Mouse (Mus musculus) embryonic facial prominence, embryonic 14.5 days (tissue): ENCODE measurements around the gene Zfc3h1. TPM values are rescaled to one million over a fixed set of nuclear protein-coding genes. Genes with fewer than 3 reads are reported as not detected.

Experiments used
- ATAC-seq: fragments of 200-750 bp; cut with Nextera tagmentation; 2 replicates; pipeline ENCODE4 v1.8.0; 2017; ENCODE audit warnings: low read depth, moderate number of reproducible peaks, moderate TSS enrichment
- DNase-seq: peaks from one replicate; pipeline ENCODE4 v3.0.0-alpha.2; 2015; ENCODE audit warnings: low spot score
- H3K27ac ChIP-seq: fragments of 300-500 bp; sonication (generic); replicated peaks from 2 replicates; pipeline ENCODE4 v1.5.1; 2014; ENCODE audit warnings: low read depth, mild to moderate bottlenecking, low read length, moderate library complexity
- H3K27me3 ChIP-seq: fragments of 300-500 bp; sonication (generic); replicated peaks from 2 replicates; pipeline ENCODE4 v1.6.1; 2014; ENCODE audit warnings: low read length; ENCODE audit not compliant: control insufficient read depth, insufficient read depth
- H3K36me3 ChIP-seq: fragments of 300-500 bp; sonication (generic); 2 replicates; pipeline ENCODE4 v1.6.1; 2014; ENCODE audit warnings: low read length, mixed read lengths; ENCODE audit not compliant: control insufficient read depth, insufficient read depth
- H3K4me1 ChIP-seq: fragments of 300-500 bp; sonication (generic); 2 replicates; pipeline ENCODE4 v1.6.1; 2014; ENCODE audit warnings: antibody characterized with exemption, low read length; ENCODE audit not compliant: control insufficient read depth, insufficient read depth
- H3K4me2 ChIP-seq: fragments of 300-500 bp; sonication (generic); 2 replicates; pipeline ENCODE4 v1.6.1; 2014; ENCODE audit warnings: low read depth, mild to moderate bottlenecking, low read length, moderate library complexity, mixed read lengths
- H3K4me3 ChIP-seq: fragments of 300-500 bp; sonication (generic); 2 replicates; pipeline ENCODE4 v1.5.1; 2014; ENCODE audit warnings: low read depth, mild to moderate bottlenecking, low read length
- H3K9ac ChIP-seq: fragments of 300-500 bp; sonication (generic); 2 replicates; pipeline ENCODE4 v1.6.1; 2014; ENCODE audit warnings: low read depth, mild to moderate bottlenecking, low read length, moderate library complexity, mixed read lengths
- H3K9me3 ChIP-seq: fragments of 300-500 bp; sonication (generic); 2 replicates; pipeline ENCODE4 v1.6.1; 2016; ENCODE audit warnings: low read length; ENCODE audit not compliant: control insufficient read depth
- WGBS: fragments of 180-500 bp; shearing (Covaris S2); extraction: QIAGEN DNeasy Blood & Tissue Kit; methylation state at CpG from one replicate; pipeline ENCODE4 v1.1.7; 2014; 5-methylcytosine and 5-hydroxymethylcytosine counted together
- polyA plus RNA-seq: library from polyadenylated mRNA; unstranded; fragments of >200 nt; fragmentation: Nextera tagmentation; extraction: Ambion mirVana; gene quantifications from 2 replicates; pipeline ENCODE4 v1.2.1, GENCODE M21; 2014

Gene Zfc3h1
- polyA plus RNA-seq, 1 experiment from 2014 or later, result 26.6 TPM

DNA sequence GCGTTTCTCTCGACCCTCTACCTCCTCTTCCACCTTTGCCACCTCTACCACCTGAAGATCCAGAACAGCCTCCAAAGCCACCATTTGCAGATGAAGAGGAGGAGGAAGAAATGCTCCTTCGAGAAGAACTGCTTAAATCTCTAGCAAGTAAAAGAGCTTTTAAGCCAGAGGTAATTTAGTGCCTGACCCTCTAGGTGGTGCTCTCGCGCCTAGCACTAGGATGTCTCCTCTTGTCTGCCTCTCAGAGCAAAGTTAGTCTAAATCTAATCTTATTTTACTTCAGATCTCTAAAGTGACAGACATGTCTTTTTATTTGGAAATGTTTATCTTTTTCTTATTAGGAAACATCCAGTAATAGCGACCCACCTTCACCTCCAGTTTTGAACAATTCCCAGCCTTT is 21.6 kb downstream of the Zfc3h1 start:
- no peaks in the 10 kb centered on the region for H3K27me3 ChIP-seq
- no peak overlapping the region for H3K9ac ChIP-seq
- WGBS, result 66% methylated on average over 6 of the region's 6 CpGs

DNA sequence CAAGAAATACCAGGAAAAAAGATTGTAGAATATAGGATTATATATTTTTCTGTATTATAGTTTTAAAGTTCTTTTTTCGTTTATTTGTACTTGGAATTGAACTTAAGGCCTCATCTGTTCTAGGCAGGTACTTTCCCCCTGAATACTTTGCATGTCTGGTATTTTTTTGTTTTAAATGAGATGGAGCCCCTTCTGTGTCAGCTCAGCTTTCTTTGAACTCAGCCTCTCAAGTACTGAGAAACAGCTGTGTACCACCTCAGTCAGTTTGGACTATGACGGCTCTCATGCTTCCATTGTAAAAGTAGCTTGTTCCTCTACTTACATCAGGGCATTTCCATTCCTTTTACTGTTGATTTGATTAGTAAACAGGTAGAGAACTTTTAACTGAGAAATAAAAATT is 28.7 kb downstream of the Zfc3h1 start:
- Histone ChIP-seq H3K4me1 (no peaks in the 10 kb centered on the region), H3K4me3 (no peak overlapping the region), H3K27ac (no peak overlapping the region), H3K27me3 (no peaks in the 10 kb centered on the region), H3K4me2 (no peak overlapping the region), H3K9ac (no peak overlapping the region), H3K36me3 (peaks cover 91% of the 10 kb centered on the region), H3K9me3 (no peaks in the 10 kb centered on the region)
- 82% methylated on average over 2 of the region's 2 CpGs for WGBS
- ATAC-seq (no peak), DNase-seq (no peak)

More for the DNA sequence above, 21.6 kb downstream of the Zfc3h1 start:
- ATAC-seq, result no peak
- H3K4me3 ChIP-seq, result no peak overlapping the region
- H3K4me2 ChIP-seq, result no peak overlapping the region
- H3K4me1 ChIP-seq, result no peaks in the 10 kb centered on the region
- DNase-seq, result peak; percentile 77
- no peak overlapping the region for H3K27ac ChIP-seq
- no peaks in the 10 kb centered on the region for H3K9me3 ChIP-seq
- peaks cover 84% of the 10 kb centered on the region for H3K36me3 ChIP-seq

DNA sequence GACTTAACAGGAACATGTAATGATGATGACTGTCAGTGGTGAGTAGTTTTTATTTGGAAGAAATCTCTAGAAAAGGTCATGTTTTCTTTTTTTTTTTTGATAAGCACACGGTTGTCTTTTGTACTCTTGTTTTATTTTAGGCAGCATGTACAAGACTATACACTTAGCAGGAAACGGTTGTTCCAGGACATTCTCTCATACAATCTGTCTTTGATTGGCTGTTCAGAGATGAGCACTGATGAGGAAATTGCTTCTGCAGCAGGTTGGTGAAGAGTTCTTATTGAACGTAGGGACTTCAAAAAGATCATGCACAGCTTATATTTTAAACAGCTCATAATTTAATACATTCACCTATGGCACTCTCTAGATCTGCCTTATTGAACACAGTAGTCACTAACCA is 29.3 kb downstream of the Zfc3h1 start:
- H3K4me3 ChIP-seq, result no peak overlapping the region
- H3K27ac ChIP-seq, result no peak overlapping the region
- peaks cover 92% of the 10 kb centered on the region for H3K36me3 ChIP-seq
- no peak for ATAC-seq
- no peak overlapping the region for H3K4me2 ChIP-seq
- H3K9me3 ChIP-seq, result no peaks in the 10 kb centered on the region
- H3K4me1 ChIP-seq, result no peaks in the 10 kb centered on the region
- 85% methylated on average over 3 of the region's 3 CpGs for WGBS
- DNase-seq, result no peak
- H3K27me3 ChIP-seq, result no peaks in the 10 kb centered on the region
- H3K9ac ChIP-seq, result no peak overlapping the region

DNA sequence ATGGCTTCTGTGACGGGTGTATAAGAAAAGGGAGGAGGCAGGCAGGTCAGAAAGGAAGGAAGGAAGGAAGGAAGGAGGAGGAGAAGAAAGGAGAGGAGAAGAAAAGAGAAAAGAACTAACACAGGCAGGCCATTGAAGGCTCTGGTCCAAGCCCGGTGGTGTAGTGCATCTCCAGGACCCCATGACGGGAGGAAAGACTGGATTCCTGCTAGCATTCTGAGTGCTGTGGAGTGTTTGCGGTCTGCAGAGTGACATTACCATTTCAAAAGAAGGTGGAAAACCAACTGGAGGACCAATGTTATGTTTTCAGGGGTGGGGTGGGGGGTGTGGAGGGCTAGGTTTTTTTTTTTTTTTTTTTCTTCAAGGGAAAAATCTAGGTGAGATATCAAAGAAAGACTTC is 37.2 kb downstream of the Zfc3h1 start:
- DNase-seq, result no peak
- Histone ChIP-seq H3K27ac (no peak overlapping the region), H3K9me3 (no peaks in the 10 kb centered on the region), H3K9ac (no peak overlapping the region), H3K27me3 (no peaks in the 10 kb centered on the region), H3K4me3 (no peak overlapping the region), H3K4me2 (no peak overlapping the region), H3K4me1 (no peaks in the 10 kb centered on the region), H3K36me3 (peaks cover 78% of the 10 kb centered on the region)
- WGBS, result 88% methylated on average over 4 of the region's 4 CpGs
- ATAC-seq, result no peak

DNA sequence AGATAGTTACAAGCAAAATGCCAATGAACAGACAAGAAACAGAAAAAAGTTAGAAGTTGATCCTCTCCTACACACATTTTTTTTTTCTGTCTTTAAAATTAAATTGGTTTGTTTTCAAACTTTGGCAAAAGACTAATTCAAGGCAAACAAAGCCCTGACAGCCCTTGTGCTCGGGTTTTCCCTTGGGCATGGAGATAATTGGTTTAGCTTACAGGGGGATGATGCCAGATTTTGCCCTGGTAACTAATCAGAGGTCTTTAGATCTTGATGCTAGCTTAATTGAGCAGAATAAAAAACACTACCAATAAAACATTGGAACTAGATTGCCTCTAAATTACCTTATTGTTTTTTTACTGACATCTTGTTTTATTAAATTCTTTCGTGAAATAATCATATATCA is 40.6 kb downstream of the Zfc3h1 start:
- Histone ChIP-seq H3K27me3 (no peaks in the 10 kb centered on the region), H3K27ac (no peak overlapping the region), H3K9ac (no peak overlapping the region), H3K4me3 (no peak overlapping the region), H3K4me1 (no peaks in the 10 kb centered on the region), H3K4me2 (no peak overlapping the region), H3K36me3 (peaks cover 81% of the 10 kb centered on the region), H3K9me3 (no peaks in the 10 kb centered on the region)
- ATAC-seq, result no peak
- peak; percentile 22 for DNase-seq
- 54% methylated on average over 2 of the region's 2 CpGs for WGBS

DNA sequence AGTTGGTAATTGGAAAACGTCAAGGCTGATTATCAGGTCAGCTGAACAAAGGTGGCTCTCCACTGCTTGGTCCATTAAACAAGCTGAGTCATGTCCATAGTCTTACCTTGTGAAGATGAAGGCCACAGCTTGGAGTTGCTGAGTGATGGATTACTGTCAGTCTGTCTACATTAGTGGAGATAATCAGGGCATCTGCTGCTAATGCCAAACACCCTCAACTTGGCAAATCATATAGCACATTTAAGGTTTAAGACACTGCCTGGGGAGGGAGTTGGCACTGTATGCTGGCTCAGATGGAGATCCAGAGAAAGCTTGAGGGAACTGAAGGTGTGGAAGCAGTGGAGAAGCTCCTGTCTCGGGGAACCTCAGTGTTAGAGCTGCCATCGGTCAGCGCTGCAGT is 52.5 kb downstream of the Zfc3h1 start:
- 83% methylated on average over 4 of the region's 4 CpGs for WGBS
- no peak for ATAC-seq

DNA sequence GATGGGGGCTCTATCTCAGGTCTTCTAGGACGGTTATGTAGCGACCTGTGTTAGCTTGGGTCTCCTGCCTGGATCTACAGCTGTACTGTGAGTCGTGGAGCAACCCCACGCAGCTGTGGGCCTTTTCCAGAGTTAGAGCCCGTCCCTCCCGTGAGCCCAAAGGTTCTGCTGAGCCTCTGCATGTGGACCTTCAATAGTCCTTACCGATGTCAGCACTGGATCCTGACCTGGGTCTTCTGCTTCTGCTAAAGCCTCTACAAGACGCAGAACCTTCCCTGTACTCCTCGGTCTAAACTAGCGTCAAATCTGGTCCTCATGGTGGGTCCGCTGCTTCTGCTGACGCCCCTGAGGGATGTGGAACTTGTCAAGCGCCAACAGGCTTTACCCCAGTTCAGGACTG is 63.9 kb downstream of the Zfc3h1 start:
- no peak overlapping the region for H3K4me2 ChIP-seq
- H3K27ac ChIP-seq, result no peak overlapping the region
- WGBS, result 93% methylated on average over 13 of the region's 13 CpGs
- H3K36me3 ChIP-seq, result no peaks in the 10 kb centered on the region
- no peak for ATAC-seq
- no peak overlapping the region for H3K9ac ChIP-seq
- H3K9me3 ChIP-seq, result peaks cover 5% of the 10 kb centered on the region; the same call in 1 of the 2 replicates
- H3K27me3 ChIP-seq, result no peaks in the 10 kb centered on the region
- DNase-seq, result no peak
- no peaks in the 10 kb centered on the region for H3K4me1 ChIP-seq
- no peak overlapping the region for H3K4me3 ChIP-seq

More for the DNA sequence above, 52.5 kb downstream of the Zfc3h1 start:
- Histone ChIP-seq H3K36me3 (peaks cover 33% of the 10 kb centered on the region), H3K4me2 (no peak overlapping the region), H3K9me3 (no peaks in the 10 kb centered on the region), H3K27ac (no peak overlapping the region), H3K4me3 (no peak overlapping the region), H3K9ac (no peak overlapping the region), H3K4me1 (no peaks in the 10 kb centered on the region), H3K27me3 (no peaks in the 10 kb centered on the region)
- no peak for DNase-seq

DNA sequence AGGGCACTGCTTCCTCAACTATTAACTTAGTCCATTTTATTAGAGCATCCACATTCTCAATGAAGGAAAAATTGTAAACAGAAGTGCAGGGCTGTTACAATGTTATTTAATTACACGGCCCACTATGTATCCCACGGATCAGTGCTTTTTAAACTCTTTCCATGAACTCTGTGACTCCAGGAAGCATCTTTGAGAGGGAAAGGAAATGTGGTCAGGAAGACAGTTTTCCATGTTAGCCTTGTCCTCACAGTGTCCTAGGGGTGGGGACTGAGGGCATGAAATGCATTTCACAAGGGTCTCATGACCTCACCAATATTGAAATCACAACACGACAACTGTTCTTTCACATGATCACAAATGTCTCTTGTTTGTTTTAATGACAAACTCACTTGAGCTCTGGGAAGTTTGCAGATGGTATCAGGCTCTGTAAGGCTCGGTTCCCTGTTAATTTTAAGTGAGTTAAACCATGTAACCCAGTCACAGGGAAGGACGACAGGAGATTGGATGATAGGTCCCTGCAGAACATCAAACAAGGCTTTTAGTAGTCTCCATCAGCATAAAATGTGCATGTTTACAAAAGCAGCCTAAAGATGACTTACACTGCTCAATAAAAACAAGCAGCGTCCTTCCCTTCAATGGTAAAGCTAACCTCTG is 72.7 kb downstream of the Zfc3h1 start:
- Histone ChIP-seq H3K27ac (no peak overlapping the region), H3K9ac (no peak overlapping the region), H3K4me1 (0 out of 2 replicates have a peak, but pooled peaks cover 3% of the 10 kb centered on the region), H3K9me3 (no peaks in the 10 kb centered on the region), H3K27me3 (no peaks in the 10 kb centered on the region), H3K36me3 (no peaks in the 10 kb centered on the region), H3K4me3 (no peak overlapping the region), H3K4me2 (no peak overlapping the region)
- 43% methylated on average over 6 of the region's 6 CpGs for WGBS
- DNase-seq (no peak), ATAC-seq (no peak)

DNA sequence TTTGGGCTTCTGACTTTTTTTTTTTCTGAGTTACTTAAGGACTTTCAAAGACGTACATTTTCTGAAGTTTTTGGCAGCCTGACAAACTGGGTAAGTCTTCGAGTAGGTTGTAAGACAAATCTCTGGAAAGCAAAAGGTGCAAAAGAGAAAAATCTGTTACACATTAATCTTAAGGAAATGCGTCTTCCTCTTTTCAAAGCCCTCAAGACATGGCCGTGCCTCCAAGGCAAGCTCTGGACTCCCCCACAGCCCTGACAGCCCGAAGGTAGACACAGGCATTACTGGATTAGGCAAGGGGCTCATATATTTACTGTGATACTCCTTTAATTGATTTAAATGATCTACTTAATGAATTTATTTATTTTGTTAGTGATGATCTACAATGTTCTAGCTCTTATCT is 77.9 kb downstream of the Zfc3h1 start:
- H3K9ac ChIP-seq, result no peak overlapping the region
- DNase-seq (no peak), ATAC-seq (no peak)
- 0 out of 2 replicates have a peak, but pooled peaks cover 7% of the 10 kb centered on the region for H3K4me1 ChIP-seq
- H3K9me3 ChIP-seq, result no peaks in the 10 kb centered on the region
- no peak overlapping the region for H3K27ac ChIP-seq
- no peaks in the 10 kb centered on the region for H3K27me3 ChIP-seq
- H3K36me3 ChIP-seq, result no peaks in the 10 kb centered on the region
- H3K4me2 ChIP-seq, result no peak overlapping the region
- no peak overlapping the region for H3K4me3 ChIP-seq
- WGBS, result 24% methylated on average over 5 of the region's 5 CpGs
